Mouse (Mus musculus) cortical plate, adult 2 months (tissue): ENCODE results near the gene Slc41a2. TPM values are rescaled to one million over a fixed set of nuclear protein-coding genes. Genes with fewer than 3 reads are reported as not detected.

ENCODE experiments used
- H3K27ac ChIP-seq: fragments of 200-500 bp; 2 replicates; pipeline ENCODE4 v1.5.1; 2012; ENCODE audit warnings: low read length, control low read depth, inconsistent platforms; ENCODE audit not compliant: insufficient read depth
- H3K4me1 ChIP-seq: fragments of 200-500 bp; 2 replicates; pipeline ENCODE4 v1.6.1; 2011; ENCODE audit warnings: low read length; ENCODE audit not compliant: control insufficient read depth, insufficient read depth
- H3K4me3 ChIP-seq: fragments of 200-500 bp; 2 replicates; pipeline ENCODE4 v1.5.1; 2011; ENCODE audit warnings: mild to moderate bottlenecking, low read length, control low read depth; ENCODE audit not compliant: insufficient read depth
- CTCF ChIP-seq: fragments of 200-500 bp; IDR thresholded peaks from 2 replicates; pipeline ENCODE4 v1.5.1; 2011; ENCODE audit warnings: mild to moderate bottlenecking, control low read depth, low read length; ENCODE audit not compliant: insufficient read depth; ENCODE audit errors: extremely low read depth
- POLR2A ChIP-seq: fragments of 200-500 bp; IDR thresholded peaks from 2 replicates; pipeline ENCODE4 v1.6.1; 2011; ENCODE audit warnings: mild to moderate bottlenecking, low read length, control low read depth; ENCODE audit not compliant: insufficient read depth; ENCODE audit errors: extremely low read depth
- polyA plus RNA-seq: library from polyadenylated mRNA; depleted of rRNA; stranded (reverse); fragments of >200 nt; gene quantifications from 2 replicates; pipeline ENCODE4 v1.2.3, GENCODE M21; 2012; rRNA removed

Gene Slc41a2
- polyA plus RNA-seq, 1 experiment, result 11.1 TPM

- Histone ChIP-seq H3K4me3 (no peak overlapping the region), H3K4me1 (peaks cover 9% of the 10 kb centered on the region), H3K27ac (0 out of 2 replicates have a peak overlapping the region, but pooled peaks have one; percentile 19)
- TF ChIP-seq CTCF, result no peak
- no peak for TF ChIP-seq POLR2A
Measured at GRCm38 (mm10) chr10:83183634-83184479, 153.8 kb downstream of the Slc41a2 start.

- peaks cover 9% of the 10 kb centered on the region for H3K4me1 ChIP-seq
- no peak overlapping the region for H3K4me3 ChIP-seq
- peak; percentile 73 for TF ChIP-seq CTCF
- no peak for TF ChIP-seq POLR2A
- H3K27ac ChIP-seq, result peak overlapping the region; percentile 39; the same call in 1 of the 2 replicates
Measured at GRCm38 (mm10) chr10:83182573-83182960, 155.1 kb downstream of the Slc41a2 start.

GRCm38 (mm10) chr10:83181831-83182572 lies 155.7 kb downstream of the Slc41a2 start:
- peaks cover 9% of the 10 kb centered on the region for H3K4me1 ChIP-seq
- H3K27ac ChIP-seq, result peak overlapping the region; percentile 39; the same call in 1 of the 2 replicates
- TF ChIP-seq POLR2A (no peak), CTCF (no peak)
- H3K4me3 ChIP-seq, result no peak overlapping the region

Other genes starting within 250 kb of the Slc41a2 start
- 1.4 and 1.5 TPM in 2 replicates for gene D10Wsu102e, start 22.3 kb upstream of the Slc41a2 start, polyA plus RNA-seq
- 1.8 and 2.0 TPM in 2 replicates for gene Aldh1l2, start 196.3 kb upstream of the Slc41a2 start, polyA plus RNA-seq
- gene Washc4, start 205.9 kb upstream of the Slc41a2 start, polyA plus RNA-seq, result 11.8 and 12.9 TPM in 2 replicates